Mouse (Mus musculus) ovary, postnatal 36 days (tissue): ENCODE results near the gene Vmn2r32.
"Not testable (repeated sequence)": the region's sequence is repeated elsewhere in the genome, so short reads cannot be mapped to it uniquely, and the experiment has no call there.

Experiments
- DNase-seq: peaks from one replicate; pipeline ENCODE4 v3.0.0; 2022; ENCODE audit warnings: low spot score, mixed read lengths

The Vmn2r32 gene

DNA sequence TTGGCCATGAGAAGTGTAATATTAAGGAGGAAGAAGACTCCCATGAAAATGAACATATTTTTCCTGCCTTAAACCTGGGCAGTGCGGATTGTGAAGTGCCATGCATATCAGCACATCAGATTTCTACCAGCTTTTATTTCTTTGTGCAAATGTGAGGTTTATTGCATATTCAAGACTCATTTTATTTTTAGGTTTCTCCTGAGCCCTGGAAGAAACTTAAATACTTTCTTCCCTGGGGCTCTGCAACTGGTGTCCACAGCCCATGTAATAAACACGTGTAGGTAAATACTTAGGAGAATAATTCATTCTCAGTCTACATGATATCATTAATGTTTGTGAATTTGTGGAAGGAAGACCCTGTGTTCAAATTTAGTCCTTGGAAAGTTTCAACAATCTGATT is at the start of gene Vmn2r32:
TSS of gene Vmn2r32 (minus strand) at position 101 of the 400 bp plus-strand sequence.
- not testable (repeated sequence) for DNase-seq
